Mouse (Mus musculus) spleen, adult 12 weeks (tissue): Measurements from ENCODE around the gene Ephb2.
A peak's percentile ranks its signal among the peaks of the same experiment; 100 is the strongest.

Experiments used
- DNase-seq: peaks from one replicate; pipeline ENCODE4 v3.0.0; 2022; ENCODE audit warnings: low spot score

Gene Ephb2

DNA sequence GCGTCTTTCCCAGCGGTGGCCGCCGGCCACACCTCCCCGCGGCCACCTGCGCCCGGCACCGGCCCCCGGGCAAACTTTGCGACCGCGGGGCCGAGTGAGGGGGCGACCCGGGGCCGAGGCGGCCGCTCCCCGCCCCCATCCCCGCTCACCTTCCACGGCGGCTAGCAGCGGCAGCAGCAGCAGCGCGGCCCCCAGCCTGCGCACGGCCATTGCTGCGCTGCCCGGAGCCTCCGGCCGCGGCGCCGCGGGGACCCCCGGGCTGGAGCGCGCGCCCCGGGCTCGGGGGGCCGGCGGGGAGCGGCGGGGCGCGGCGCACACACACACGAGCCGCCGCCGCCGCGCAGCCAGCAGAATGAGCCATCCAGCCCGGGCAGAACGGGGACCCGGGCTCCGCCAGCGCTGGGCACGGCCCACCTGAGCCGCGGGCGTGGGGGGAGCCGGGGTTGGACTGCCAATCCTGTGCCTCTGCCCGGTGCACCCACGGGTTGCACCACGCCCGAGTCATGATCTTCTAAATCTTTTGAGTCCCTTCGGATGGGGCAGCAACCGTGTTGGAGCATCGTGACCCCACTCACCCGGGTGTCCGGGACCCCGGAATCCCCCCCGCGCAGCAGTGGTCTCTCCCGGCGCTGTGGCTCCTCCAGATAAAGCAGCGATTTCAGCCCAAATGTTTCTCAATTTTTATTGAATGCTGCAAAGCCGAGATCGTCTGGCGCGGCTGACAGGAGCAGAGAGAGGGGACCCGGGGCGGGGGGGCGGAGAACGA is at the start of gene Ephb2:
Ephb2 (minus strand) TSS at position 368 of the 766 bp plus-strand sequence.
- peak; percentile 20 for DNase-seq

DNA sequence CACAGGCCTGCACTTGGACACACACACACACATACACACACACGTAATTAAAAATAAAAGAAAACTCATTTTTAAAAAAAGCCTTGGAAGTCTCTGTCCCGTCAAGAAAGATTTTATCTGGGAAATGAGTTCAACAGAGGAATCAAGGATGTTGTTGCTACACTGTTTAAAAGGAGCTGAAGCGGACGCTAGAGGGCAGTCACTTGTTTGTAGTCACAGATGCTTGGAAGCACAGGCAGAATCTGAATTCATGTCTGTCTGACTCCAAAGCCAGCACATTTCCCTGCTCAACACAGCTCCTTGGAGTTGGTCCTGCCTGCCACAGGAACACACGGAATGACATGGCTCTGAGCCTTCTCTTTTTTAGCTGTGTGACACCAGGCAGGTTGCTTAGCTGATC is 42.8 kb upstream of the Ephb2 start:
- no peak for DNase-seq

DNA sequence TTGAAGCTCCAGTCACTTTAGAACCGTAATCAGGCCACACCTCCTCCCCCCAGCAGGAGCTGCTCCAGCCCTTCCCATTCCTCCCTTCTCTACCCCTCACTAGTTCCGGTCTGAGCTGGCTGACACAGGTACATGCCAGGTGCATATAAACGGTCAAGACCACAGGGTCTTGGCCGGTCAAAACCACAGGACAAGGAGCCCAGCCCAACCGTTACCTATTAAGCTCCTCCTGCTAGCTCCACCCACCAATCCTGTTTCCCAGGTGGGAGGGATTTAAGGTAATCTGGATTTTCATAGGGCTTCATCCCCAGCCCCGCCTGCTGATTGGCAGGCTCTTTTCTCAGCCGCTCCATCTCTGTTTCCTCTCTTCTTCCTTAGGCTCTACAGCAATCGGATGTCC is 42.4 kb upstream of the Ephb2 start:
- DNase-seq, result no peak

DNA sequence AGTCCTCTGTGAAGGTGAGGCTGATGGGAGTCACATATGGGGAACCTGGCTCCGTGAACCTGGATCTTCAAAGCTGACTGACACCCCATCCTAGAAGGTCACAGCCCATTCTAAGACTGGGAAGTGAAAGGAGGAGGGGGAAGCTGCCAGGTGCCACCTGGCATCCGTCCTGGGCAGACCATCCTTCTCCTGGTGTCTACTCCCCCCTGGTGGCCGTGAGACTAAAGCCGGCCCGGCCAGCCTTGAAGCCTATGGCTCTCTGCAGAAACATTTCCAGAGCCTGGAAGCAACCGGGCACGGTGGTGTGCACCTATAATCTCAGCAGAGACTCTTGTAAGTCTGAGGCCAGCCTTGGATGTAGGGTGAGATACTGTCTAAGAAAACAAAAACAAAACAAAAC is 41.2 kb upstream of the Ephb2 start:
- no peak for DNase-seq

DNA sequence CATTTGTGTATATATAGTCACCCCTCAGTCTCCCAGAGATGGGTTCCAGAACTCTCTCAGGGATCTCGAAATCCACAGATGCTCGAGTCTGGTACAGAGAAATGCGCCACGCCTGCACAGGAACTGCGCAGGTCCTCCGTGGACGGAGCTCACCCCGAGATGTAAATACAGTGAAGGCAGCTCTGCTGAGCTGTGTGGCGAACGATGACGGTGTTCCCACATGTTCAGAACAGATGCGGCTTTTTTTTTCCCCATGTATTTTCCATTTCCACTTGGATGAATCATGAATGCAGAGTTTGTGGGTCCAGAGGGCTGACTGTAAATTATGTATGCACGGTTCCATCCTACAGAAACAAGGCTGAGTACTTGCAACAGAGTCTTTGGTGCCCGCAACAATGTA is 39.2 kb upstream of the Ephb2 start:
- DNase-seq, result no peak

DNA sequence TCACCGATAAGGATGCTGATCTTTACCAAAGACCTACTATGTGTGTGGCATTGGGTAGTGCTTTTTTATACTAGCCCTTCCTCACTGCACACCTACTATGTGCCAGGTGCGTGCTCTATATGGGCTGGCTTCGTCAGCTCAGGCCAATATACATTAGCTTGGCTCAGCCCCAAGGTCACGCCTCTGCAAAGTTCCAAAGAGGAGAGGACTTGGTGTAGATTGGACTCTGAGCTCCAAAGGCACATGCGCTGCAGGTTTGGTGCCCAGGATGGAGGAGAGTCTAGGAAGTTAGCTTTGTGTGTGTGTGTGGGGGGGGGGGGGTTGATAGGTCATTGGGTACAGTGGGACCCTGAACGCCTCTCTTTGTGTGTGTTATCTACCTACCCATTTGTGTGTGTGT is 32.6 kb upstream of the Ephb2 start:
- DNase-seq, result no peak

DNA sequence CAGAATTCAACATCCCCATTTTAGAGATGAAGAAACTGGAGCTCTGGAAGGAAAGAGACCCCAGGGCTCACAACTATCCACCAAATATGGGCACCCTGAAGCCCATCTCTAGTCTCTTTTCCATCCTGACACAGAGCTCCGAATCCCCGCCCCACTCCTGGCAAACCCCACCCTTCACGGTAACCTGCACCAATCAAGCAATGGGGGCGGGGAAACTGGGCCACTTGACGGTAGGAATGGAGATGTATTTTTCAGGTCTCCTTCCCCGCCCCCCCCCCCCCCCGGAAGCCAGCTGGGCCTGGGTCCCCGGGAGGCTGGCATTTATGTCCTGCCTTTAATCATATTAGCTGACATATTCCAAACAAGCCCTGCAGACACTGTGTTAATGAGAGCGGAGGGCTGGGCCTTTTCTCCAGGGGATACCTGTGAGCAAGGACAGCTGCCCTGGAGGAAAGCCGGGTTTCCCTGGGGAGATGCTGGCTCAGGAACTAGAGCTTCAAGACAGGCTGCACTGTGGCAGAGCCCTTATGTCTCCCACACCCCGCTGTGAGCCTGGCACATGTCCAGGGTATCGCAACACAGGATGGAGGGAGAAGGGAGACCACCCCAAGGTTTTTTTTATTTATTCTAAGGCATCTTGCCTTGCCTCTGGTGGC is 32.0 kb upstream of the Ephb2 start:
- no peak for DNase-seq

DNA sequence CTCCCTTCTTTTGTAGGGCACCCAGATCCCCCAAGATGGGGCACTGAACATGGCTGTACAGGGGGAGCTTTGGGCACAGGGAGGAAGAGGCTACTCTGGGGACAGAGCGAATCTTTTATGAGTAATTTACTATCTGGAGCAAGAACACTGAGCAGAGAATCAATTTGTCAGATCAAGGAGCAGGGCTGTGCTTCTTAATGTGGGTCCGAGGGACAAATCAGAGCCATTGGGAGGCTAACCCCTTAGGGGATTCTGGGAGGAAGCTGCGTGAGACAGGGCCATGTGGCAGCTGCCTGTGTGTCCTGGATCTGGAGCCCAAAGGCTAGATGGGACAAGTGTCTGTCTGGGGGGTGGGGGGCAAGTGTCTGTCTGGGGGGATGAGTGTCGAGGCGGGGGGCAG is 29.7 kb upstream of the Ephb2 start:
- DNase-seq, result no peak

DNA sequence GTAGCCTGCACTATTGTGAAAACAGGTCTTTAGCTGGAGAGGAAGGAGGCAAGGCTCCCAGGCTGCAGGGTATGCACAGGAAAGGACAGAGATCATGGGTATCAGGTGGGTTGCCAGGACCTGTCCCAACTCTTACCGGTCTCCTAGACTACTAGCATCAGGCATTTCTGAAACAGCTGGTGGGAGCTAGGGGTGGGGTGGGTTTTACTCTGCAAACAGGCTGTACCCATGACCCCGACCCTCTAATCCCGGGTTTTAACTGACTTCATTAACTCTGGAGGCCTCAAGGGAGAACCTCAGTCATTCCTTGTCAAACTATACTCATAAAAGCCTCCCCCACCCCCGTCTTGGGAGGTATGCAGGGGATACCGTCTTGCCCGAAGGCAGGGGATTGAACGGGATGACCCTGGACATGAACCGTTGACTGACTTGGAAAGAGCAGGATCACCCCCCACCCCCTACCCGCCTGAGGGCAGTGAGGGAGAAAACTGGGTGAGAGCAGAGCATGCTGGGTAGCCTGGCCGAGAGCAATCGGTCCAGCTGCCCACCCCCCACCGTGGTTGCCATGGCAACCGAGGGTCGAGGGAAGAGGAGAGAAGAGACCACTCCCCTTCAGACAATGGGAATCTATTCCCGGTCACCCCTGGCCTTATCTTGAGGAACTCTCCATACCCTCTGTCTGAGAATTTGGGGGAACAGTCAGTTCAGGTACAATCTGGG is 29.1 kb upstream of the Ephb2 start:
- DNase-seq, result no peak

DNA sequence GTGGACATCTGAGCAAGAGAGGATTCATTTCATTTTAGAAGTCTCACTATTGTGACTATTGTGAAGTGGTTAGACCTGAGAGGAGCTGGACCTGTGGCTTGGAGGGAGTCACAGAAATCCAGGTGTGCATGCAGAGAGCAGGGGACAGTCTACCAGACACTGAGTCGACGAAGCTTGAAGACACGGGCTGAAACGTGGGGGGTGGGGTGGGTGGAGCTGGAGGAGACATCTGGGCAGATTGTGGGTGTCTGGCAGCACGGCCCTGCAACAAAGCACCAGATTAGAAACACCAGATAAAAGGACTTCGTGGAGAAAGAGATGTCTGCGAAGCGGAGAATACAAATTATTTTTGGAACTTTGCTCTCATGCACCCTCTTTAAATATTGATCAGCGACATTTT is 27.7 kb upstream of the Ephb2 start:
- no peak for DNase-seq

DNA sequence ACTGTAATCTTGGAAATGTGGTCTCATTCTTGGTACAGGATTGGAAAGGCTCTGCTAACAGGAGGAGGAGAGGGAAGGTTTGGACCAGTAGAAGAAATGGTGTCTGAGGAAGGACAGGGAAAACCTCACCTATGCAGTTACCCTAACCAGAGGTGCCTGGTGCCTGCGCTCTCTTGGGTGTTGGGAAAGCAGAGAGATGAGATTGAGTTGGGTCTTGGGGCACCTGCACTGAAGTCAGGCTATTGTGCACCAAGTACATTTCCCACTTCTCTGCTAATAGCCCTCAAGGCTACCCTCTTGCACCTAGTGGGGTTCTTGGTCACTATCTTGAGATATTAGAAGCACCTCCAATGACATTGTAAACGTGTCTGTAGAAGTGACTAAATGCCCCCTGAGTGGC is 26.6 kb upstream of the Ephb2 start:
- no peak for DNase-seq

DNA sequence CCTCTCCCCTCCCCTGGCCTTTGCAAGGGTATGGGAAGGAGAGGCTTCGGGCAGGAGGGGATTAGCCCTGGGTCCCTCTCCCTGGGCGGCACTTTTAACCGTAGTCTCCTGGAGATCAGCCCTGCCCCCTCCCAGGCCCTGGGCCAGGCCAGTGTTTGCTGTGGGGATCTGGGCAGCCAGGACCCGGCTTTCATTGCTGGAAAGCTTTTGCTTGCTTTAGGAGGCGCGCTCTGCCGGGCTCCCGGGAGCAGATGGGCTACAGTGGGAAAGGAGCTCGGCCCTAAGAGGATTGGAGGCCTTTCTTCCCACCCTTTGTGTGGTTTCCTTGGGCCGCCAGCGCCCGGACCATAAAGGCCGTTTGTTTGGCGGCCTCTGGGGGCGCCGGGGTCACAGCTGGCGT is 26.0 kb upstream of the Ephb2 start:
- no peak for DNase-seq

DNA sequence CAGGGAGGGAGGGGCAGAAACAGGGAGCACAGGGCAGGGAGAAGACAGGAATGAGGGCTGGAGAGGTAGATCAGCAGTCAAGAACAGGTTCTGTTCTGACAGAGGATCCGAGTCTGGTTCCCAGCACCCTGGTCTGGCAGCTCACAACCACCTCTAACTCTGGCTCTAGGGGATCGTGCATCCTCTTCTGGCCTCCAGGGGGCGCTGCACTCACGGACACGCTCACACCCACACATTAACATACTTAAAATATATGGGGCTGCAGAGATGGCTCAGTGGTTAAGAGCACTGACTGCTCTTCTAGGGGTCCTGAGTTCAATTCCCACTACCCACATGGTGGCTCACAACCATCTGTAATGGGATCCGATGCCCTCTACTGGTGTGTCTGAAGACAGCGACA is 24.2 kb upstream of the Ephb2 start:
- no peak for DNase-seq

DNA sequence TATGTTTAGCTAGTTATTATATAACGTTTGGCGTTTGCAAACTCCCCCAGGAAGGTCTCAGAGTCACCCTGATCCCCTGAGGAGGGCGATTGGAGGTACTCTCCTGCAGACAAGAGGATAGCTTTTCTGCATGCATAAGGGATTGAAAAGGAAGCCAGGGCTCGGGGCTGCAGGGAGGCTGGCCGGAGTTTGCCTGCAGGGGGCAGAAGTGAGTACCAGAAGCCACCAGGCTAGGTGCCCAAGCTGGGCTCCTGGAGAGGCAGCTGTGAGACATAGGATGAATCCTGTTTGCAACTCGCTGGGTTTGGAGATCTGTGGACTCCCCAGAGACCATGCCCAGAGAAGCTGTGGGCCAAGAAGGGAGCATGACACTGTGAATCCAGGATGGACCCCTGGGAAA is 19.3 kb upstream of the Ephb2 start:
- no peak for DNase-seq

DNA sequence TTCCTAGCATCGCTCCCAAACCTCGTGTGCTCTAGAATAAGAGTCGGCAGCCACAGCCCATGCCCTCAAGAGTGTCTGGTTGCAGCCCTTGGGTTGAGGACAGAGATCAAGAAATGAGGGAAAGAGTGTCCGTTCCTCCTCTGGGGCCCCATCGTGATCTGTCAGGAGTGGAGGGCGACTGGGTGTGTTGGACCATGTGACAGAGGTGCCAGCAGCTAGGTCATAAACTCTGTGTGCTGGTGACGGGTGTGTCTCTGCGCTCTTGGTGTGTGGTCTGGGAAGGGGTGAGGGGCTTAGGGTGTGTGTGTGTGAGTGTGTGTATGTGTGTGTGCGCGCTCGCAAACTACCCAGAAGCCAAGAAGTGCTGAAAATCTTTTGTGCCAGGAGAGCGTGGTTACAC is 17.2 kb upstream of the Ephb2 start:
- no peak for DNase-seq

DNA sequence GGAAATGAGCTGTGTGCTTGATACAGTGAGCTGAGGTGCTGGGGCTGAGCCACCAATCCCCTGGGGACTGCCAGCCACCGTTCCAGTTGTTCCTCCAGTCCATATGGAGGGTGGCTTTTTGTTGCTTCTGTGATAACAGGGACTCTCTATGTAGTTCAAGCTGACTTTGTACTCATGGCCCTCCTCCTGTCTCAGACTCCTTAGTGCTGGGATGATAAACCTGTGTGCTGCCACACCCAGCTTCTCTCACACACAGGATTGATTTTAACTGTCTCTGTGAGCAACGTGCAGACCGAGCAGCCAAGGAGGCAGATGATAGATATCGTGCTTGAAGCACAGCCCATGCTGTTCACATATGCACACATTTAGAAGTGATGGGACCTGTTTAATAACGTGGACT is 16.3 kb upstream of the Ephb2 start:
- DNase-seq, result no peak

DNA sequence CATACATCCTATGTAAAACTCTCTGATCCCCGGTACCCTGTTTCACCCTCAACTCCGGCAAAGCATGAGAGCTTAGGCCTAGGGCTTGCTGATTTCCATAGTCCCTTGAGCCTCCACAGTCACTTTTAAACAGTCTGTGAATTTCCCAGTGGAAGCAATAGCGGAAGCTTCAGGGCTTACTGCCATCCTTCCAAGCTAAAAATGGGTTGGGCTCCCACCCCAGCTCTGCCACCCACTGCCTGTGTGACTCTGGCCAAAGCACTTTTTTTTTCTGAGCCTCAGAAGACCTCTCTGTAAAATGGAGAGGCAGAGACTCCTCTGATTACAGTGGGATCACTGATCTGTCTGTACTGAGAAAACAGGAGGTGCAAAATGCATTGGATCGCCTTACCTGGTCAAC is 12.8 kb upstream of the Ephb2 start:
- no peak for DNase-seq

DNA sequence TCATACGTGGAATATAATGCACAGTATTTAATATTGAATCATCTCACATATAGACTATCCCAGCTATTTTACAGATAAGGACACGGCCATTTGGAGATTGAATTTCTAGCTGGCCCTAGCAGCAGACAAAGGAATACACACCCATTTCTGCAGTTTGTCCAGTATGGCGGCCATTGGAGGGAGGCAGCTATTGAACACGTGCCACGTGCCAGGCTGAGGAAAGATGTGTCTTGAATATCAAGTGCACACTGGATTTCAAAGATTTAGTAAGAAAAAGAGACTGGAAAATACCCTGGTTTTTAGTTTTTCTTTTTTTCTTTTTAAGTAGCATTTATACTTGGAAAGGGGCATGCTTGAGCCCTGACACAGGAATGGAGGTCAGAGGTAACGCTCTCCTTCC is 11.4 kb upstream of the Ephb2 start:
- DNase-seq, result no peak

DNA sequence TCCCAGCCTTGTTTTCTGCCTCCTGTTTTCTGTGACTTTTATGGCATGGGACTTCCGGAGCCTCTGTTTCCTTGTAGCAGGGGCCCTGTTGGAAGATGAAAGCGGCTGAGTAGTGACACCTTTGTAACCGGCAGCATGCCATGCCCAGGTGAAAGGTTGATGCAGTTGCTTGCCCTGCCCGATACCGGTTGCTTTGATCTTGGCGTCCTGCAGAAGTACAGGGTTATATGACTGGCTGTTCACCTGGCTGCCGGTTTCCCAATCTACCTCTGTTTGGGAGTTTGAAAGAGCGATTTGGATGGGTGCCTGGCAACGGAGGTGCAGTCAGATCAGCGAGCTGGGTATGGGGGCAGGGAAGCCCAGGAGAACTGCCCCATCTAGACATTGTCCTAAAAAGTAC is 7.0 kb upstream of the Ephb2 start:
- DNase-seq, result no peak

DNA sequence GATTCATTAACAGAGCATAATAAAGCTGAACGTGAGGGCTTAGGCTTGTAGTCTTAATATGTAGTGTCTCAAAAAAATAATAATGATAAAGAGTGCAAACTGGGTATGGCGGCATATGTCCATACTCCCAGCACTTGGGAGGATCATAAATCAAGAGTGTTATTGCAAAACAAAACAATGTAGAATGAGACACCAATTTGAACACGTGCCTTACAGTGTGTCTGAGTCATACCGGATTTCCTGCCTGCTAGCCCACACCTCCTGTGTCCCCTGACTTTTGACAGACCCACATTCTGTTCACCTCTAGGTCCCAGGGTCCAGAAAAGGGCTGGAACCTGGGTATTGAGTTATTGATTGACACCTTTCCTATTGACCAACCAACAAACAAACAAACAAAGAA is 6.2 kb upstream of the Ephb2 start:
- no peak for DNase-seq

DNA sequence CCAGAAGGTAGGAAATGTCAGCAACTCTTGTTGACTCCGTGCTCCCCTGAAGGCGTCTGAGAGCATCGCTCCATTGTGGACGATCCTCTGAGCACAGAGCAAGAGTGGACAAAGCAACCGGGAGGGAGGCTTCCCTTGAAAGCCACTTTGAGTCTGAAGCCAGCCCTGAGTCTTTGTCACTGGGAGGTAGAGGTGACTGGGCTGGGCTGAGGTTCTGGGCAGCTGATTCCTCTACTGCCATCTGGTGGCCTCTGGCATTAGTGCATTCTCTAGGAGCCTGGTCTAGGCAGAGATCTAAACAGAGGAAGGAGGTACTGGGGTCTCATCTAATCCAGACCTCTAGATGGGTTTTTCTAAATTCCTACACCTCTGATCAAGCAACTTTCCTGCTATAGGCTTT is 5.3 kb upstream of the Ephb2 start:
- peak; percentile 22 for DNase-seq

DNA sequence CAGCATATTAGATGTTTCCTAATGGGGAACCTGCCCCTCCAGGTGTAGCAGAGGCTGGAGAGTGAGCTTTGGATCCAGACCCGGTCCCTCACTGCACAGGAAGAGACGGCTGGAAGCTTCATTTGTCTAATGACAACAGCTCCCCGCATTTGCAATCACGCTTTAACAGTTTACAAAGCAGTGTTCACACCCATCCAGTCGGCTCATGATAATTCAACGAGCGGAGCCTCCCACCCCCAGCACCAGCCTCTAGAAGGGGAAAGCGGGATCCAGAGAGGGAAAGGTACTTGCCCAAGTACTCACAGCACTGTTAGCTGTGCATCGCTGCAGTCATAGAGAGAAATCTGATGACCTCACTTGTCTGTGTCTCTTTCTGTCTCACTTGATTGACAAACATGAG is 2.7 kb upstream of the Ephb2 start:
- DNase-seq, result no peak

DNA sequence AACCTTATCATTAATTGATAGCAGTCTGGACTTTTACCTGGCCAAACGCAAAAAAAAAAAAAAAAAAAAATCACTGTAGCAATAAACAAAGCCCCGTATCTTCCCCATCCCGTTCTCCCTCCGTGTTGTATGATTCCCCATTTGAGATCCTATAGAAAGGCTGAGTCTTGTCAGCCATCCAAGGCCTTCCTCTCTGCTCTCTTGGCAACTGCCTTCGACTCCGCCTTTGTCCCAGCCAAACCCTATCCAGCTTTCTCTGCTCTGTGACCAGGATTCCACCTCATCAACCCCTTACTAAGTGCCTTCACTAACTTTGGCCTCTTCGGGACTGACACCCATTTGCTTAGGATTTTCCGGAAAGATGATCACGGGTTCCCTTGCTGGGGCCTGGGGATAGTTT is 2.2 kb upstream of the Ephb2 start:
- DNase-seq, result no peak
